ENCODE assay signal across 9 mouse cellular contexts in genomic region chr3:68954487-68954886, GRCm38 (mm10). TPM values are rescaled to one million over a fixed set of nuclear protein-coding genes. Genes with fewer than 3 reads are reported as not detected.
DNase-seq lines count a peak whose midpoint lies in the region; ATAC-seq lines count a peak whose summit lies in the region.
"Had no signal": no experiment of that assay in that cellular context is flagged by ENCODE, and none has a peak within 500 bp of the region (broad histone marks: within the 10 kb centered on the region; RNA-seq: fewer than 3 reads in every experiment).

No protein-coding gene starts in this region.

- no peak overlapping the region for H3K4me2 ChIP-seq in hindbrain, embryonic 14.5 days (replicated peaks)
- H3K4me2 ChIP-seq in hindbrain, embryonic 12.5 days (replicated peaks) = no peak overlapping the region
- H3K4me2 ChIP-seq: neural tube, embryonic 13.5 days had no signal

- DNase-seq in hindbrain, embryonic 14.5 days (ENCODE audit: low spot score) = peak; percentile 80
- peak; percentile 15 for DNase-seq in right cerebral cortex, adult 18-20 months
- DNase-seq in right cerebral cortex, postnatal 36 days (ENCODE audit: low spot score in 2 of 2) = no peak
- DNase-seq in c-Kit-positive CD71-positive TER-119-negative erythroid progenitor cells, embryonic 14.5 days (ENCODE audit: low read depth) = peak; percentile 36
- DNase-seq in splenic B cell, adult 2 months (ENCODE audit: low read depth, low spot score) = peak; percentile 70
- DNase-seq in left cerebral cortex, postnatal 4 days = no peak
- DNase-seq in gastrocnemius, postnatal 10 days = no peak

- WGBS in hindbrain, embryonic 14.5 days = 61% methylated on average over 6 of the region's 6 CpGs
- 64% methylated on average over 6 of the region's 6 CpGs for WGBS in hindbrain, embryonic 12.5 days

- no peak overlapping the region for H3K9ac ChIP-seq in hindbrain, embryonic 14.5 days
- no peak overlapping the region for H3K9ac ChIP-seq in hindbrain, embryonic 12.5 days
- H3K9ac ChIP-seq: neural tube, embryonic 13.5 days had no signal

- H3K9me3 ChIP-seq in hindbrain, embryonic 14.5 days (ENCODE audit: control insufficient read depth, low read length) = no peaks in the 10 kb centered on the region
- no peaks in the 10 kb centered on the region for H3K9me3 ChIP-seq in hindbrain, embryonic 12.5 days (replicated peaks)
- H3K9me3 ChIP-seq: neural tube, embryonic 13.5 days had no signal

- H3K27ac ChIP-seq in hindbrain, embryonic 14.5 days = no peak overlapping the region
- no peak overlapping the region for H3K27ac ChIP-seq in hindbrain, embryonic 12.5 days
- H3K27ac ChIP-seq: neural tube, embryonic 13.5 days had no signal

- ATAC-seq in hindbrain, embryonic 14.5 days (ENCODE audit: low FRiP score) = no peak
- ATAC-seq in hindbrain, embryonic 12.5 days (ENCODE audit: low FRiP score) = no peak

- no peak overlapping the region for H3K4me3 ChIP-seq in hindbrain, embryonic 14.5 days (replicated peaks; ENCODE audit: low read length)
- no peak overlapping the region for H3K4me3 ChIP-seq in hindbrain, embryonic 12.5 days
- H3K4me3 ChIP-seq: neural tube, embryonic 13.5 days had no signal

- intact Hi-C loops in left cerebral cortex, postnatal 4 days (cut with DNase I) = loop anchor here (10.0 kb wide), 1 partner anchor 240 kb away; no protein-coding TSS in a partner anchor

- H3K36me3 ChIP-seq in hindbrain, embryonic 14.5 days (replicated peaks; ENCODE audit: control insufficient read depth, insufficient read depth) = no peaks in the 10 kb centered on the region; the same call in 1 of the 2 replicates
- no peaks in the 10 kb centered on the region for H3K36me3 ChIP-seq in hindbrain, embryonic 12.5 days
- H3K36me3 ChIP-seq in splenic B cell, adult 2 months (ENCODE audit: control insufficient read depth, insufficient read depth, low read length, poor library complexity, severe bottlenecking) = no peaks in the 10 kb centered on the region
- H3K36me3 ChIP-seq: neural tube, embryonic 13.5 days had no signal

- H3K4me1 ChIP-seq in hindbrain, embryonic 14.5 days (replicated peaks; ENCODE audit: control insufficient read depth, insufficient read depth, low read length) = no peaks in the 10 kb centered on the region
- H3K4me1 ChIP-seq in hindbrain, embryonic 12.5 days = no peaks in the 10 kb centered on the region
- H3K4me1 ChIP-seq: neural tube, embryonic 13.5 days had no signal

- no peaks in the 10 kb centered on the region for H3K27me3 ChIP-seq in hindbrain, embryonic 14.5 days (ENCODE audit: control insufficient read depth, insufficient read depth, low read length)
- no peaks in the 10 kb centered on the region for H3K27me3 ChIP-seq in hindbrain, embryonic 12.5 days
- H3K27me3 ChIP-seq in splenic B cell, adult 2 months (ENCODE audit: control insufficient read depth, insufficient read depth, low read length, poor library complexity, severe bottlenecking) = no peaks in the 10 kb centered on the region
- H3K27me3 ChIP-seq: neural tube, embryonic 13.5 days had no signal

RNA-seq across cellular contexts. Expression of gene Ift80, which starts 49.9 kb away (rescaled TPM):
- 8.7 and 11.9 TPM in 2 replicates for polyA plus RNA-seq in hindbrain, embryonic 14.5 days (2014; fragmentation: Nextera tagmentation; extraction: Ambion mirVana)
- polyA plus RNA-seq in hindbrain, embryonic 12.5 days (2016; fragmentation: Nextera tagmentation; extraction: Ambion mirVana) = 15.9 and 18.2 TPM in 2 replicates
- 10 to 100 TPM in 1 of 2 experiments, 1 to 10 TPM in 1; 9.3 to 10.4 TPM for total RNA-seq in left cerebral cortex, postnatal 4 days (2021)
- 1 to 10 TPM; 4.9 to 7.4 TPM for total RNA-seq in gastrocnemius, postnatal 10 days (2021)

RNA-seq across cellular contexts. Expression of gene Smc4, which starts 50.1 kb away (rescaled TPM):
- 30.8 and 33.9 TPM in 2 replicates for polyA plus RNA-seq in hindbrain, embryonic 14.5 days (2014; fragmentation: Nextera tagmentation; extraction: Ambion mirVana)
- 131 TPM in 2 replicates for polyA plus RNA-seq in hindbrain, embryonic 12.5 days (2016; fragmentation: Nextera tagmentation; extraction: Ambion mirVana)
- total RNA-seq in left cerebral cortex, postnatal 4 days (2021) = 10 to 100 TPM; 17.9 to 18.2 TPM
- 10 to 100 TPM; 24.1 to 33.2 TPM for total RNA-seq in gastrocnemius, postnatal 10 days (2021)

Comparison
In these comparisons a context has a peak if more than half of its experiments do, and no peak if none do; other contexts are left out.
1. DNase-seq: peak in hindbrain, embryonic 14.5 days (single experiment), right cerebral cortex, adult 18-20 months (single experiment), c-Kit-positive CD71-positive TER-119-negative erythroid progenitor cells, embryonic 14.5 days (single experiment) and splenic B cell, adult 2 months (single experiment); none in right cerebral cortex, postnatal 36 days (0 of 2), left cerebral cortex, postnatal 4 days (single experiment) and gastrocnemius, postnatal 10 days (single experiment).